Mouse (Mus musculus): ENCODE results near the gene Cuedc2. TPM values are rescaled to one million over a fixed set of nuclear protein-coding genes. Genes with fewer than 3 reads are reported as not detected.

The Cuedc2 gene
- total and polyA plus RNA-seq, 2 experiments from 2014 or later: 157 to 314 TPM

DNA sequence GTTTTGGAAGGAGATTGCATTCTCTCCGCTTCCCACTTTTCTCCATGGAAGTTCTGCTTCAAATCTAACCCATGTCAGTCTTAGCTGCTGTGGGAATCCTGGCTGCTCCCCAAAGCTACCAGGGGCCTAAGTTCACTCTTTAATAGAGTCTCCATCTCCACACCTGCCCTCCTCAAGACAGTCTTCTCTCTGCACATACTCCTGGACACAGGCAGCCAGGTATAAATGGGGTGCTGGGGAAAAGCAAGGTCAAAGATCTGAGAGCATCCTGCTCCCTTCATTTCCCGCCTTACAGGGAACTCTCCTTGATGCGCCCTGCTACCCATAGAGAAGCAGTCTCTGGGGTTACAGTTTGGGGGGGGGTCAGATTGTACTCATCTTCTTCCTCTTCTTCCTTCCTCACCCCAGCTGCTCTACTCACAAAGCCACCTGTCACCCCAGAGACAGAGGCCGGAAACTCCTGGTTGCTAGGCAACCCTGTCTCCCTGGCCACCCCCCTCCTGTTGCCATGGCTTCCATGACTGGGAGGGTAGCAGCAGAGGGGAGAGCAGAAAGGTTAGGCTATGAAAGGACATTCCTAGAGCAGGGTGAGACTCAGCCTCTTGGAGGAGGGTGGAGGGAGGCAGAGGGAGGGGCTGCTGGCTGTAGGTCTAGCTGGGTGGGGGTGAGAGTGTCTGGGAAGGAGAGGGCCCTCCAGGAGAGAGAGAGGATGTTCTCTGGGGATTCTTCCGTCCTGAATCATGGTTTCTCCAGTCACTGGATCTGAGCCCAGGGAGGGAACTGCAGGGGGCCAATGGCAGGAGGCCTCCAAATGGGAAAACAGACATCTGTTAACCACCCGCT, 17.2 kb downstream of the Cuedc2 start:
- no peaks in the 10 kb centered on the region for H3K9me3 ChIP-seq (ENCODE audit: low read length)
- peak; percentile 21; the same call in 1 of the 2 replicates for ATAC-seq (ENCODE audit: low FRiP score)
- DNase-seq (ENCODE audit: low spot score): peak; percentile 76
- H3K4me1 ChIP-seq (ENCODE audit: insufficient read depth, low read length): peaks cover 40% of the 10 kb centered on the region
- H3K36me3 ChIP-seq (ENCODE audit: insufficient read depth, low read length): 0 out of 2 replicates have a peak, but pooled peaks cover 3% of the 10 kb centered on the region
- peak overlapping the region; percentile 35 for H3K4me2 ChIP-seq (ENCODE audit: low read depth, low read length, poor library complexity, severe bottlenecking)
- H3K9ac ChIP-seq (replicated peaks; ENCODE audit: low read length, poor library complexity, severe bottlenecking): peak overlapping the region; percentile 39; the same call in 1 of the 2 replicates
- WGBS: 23% methylated on average over 6 of the region's 6 CpGs
- TF ChIP-seq CTCF (IDR thresholded peaks at IDR 0.05): no peak
- H3K27ac ChIP-seq (ENCODE audit: low read depth, low read length): peak overlapping the region; percentile 63
- H3K4me3 ChIP-seq (ENCODE audit: low read depth, low read length): no peak overlapping the region
- H3K27me3 ChIP-seq (ENCODE audit: insufficient read depth, low read length): no peaks in the 10 kb centered on the region

DNA sequence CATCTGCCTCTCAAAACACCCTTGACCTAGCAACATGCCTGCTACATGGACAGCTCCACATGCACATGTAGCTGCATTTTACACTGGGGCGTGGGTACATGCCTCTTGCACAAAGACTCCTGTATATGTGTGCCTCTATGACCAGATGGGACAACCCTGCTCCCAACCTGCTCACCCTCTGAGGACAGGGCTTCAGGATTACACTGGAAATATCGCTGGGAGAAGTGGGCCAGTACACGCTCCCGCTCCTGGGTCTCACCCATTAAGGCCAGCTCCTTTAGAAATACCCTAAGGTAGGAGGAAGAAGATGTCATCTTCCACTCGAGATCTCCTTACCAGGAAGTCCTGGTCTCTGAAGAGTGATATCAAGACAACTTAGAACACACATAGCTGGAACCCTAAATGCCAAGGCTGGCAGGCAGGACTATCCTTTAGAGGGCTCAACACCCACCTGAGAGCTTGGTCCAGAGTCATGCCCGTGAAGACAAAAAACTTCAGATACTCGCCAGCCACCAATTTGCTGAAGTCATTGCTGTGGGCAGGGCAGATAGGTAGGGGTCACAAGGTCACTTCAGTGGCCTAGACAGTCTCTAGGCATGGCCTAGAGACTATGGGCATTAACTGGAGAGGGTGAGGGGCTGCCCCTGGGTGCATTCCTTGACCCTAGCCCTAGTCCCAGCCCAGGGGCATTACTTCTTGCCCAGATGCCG, 18.3 kb downstream of the Cuedc2 start:
- Histone ChIP-seq H3K9me3 (ENCODE audit: low read length) (no peaks in the 10 kb centered on the region), H3K27me3 (ENCODE audit: insufficient read depth, low read length) (no peaks in the 10 kb centered on the region), H3K36me3 (ENCODE audit: insufficient read depth, low read length) (0 out of 2 replicates have a peak, but pooled peaks cover 3% of the 10 kb centered on the region), H3K4me2 (ENCODE audit: low read depth, low read length, poor library complexity, severe bottlenecking) (no peak overlapping the region), H3K4me3 (ENCODE audit: low read depth, low read length) (no peak overlapping the region), H3K4me1 (ENCODE audit: insufficient read depth, low read length) (peaks cover 43% of the 10 kb centered on the region), H3K27ac (ENCODE audit: low read depth, low read length) (0 out of 2 replicates have a peak overlapping the region, but pooled peaks have one; percentile 62), H3K9ac (replicated peaks; ENCODE audit: low read length, poor library complexity, severe bottlenecking) (no peak overlapping the region)
- ATAC-seq (ENCODE audit: low FRiP score): no peak
- DNase-seq (ENCODE audit: low spot score): no peak
- no peak for TF ChIP-seq CTCF (IDR thresholded peaks at IDR 0.05)
- WGBS: 84% methylated on average over 8 of the region's 8 CpGs

DNA sequence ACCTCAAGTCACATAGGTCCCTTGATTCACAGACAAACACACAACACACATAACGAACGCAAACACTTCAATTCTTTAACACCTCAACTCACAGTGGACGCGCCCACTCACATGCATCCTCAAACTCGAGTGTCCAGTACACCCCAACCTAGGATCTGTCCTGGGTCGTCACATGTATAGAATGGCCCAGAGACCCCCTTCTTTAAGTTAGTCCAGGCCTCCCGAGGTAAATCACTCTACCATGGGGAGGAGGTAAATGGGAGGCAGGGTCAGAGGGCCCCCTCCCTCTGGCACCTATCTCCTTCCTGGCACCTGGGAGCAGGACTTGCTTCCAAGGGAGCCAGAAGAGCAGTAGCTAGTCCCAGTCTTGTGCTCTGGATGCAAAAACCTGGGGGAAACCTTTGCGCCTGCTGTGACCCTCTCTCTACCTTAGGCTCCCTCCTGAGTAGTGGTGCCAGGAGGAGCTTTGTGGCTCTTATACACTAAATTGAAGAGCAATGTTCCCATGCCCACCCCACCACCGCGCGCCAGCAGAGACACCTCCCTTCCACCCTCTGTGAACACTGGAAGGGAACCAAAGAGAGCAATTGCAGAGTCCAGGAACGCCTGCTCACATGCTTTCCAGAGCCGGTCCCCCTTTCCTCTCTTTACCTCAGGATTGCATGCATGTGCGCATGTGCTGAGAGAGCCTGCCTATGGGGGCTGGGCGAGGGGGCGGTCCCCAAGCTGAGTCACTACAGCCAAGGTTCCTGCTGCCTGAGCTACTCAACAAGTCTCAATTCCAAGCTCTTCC, 19.7 kb downstream of the Cuedc2 start:
- DNase-seq (ENCODE audit: low spot score): peak; percentile 87
- no peak for TF ChIP-seq CTCF (IDR thresholded peaks at IDR 0.05)
- Histone ChIP-seq H3K9ac (replicated peaks; ENCODE audit: low read length, poor library complexity, severe bottlenecking) (0 out of 2 replicates have a peak overlapping the region, but pooled peaks have one; percentile 19), H3K36me3 (ENCODE audit: insufficient read depth, low read length) (peaks cover 16% of the 10 kb centered on the region), H3K4me1 (ENCODE audit: insufficient read depth, low read length) (peaks cover 33% of the 10 kb centered on the region), H3K27ac (ENCODE audit: low read depth, low read length) (peak overlapping the region; percentile 62), H3K9me3 (ENCODE audit: low read length) (no peaks in the 10 kb centered on the region), H3K27me3 (ENCODE audit: insufficient read depth, low read length) (peaks cover 4% of the 10 kb centered on the region; the same call in 1 of the 2 replicates), H3K4me2 (ENCODE audit: low read depth, low read length, poor library complexity, severe bottlenecking) (peak overlapping the region; percentile 83), H3K4me3 (ENCODE audit: low read depth, low read length) (peak overlapping the region; percentile 75)
- 12% methylated on average over 16 of the region's 16 CpGs for WGBS
- ATAC-seq (ENCODE audit: low FRiP score): peak; percentile 39; the same call in 1 of the 2 replicates

DNA sequence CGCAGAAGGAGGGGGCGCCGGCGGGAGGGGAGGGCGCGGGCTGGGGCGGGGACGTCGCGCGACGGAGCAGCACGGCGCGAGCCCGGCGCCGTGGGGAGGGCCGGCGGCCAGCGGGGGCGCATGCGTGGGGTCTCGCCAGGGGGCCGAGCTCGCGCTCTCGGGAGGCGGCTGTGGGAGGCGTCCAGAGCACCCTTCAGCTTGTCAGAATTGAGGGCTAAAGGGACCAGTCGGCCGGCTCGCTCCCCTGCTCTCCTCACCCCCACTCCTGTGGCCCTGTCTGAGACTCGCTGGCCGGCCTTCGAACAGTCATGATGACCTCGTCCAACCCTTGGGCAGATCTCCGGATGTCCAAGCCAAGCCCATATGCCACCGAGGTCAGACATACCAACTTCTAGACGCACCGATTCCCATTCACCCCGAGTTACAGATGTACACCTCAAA, 20.5 kb downstream of the Cuedc2 start:
- H3K27me3 ChIP-seq (ENCODE audit: insufficient read depth, low read length): peaks cover 4% of the 10 kb centered on the region; the same call in 1 of the 2 replicates
- no peaks in the 10 kb centered on the region for H3K9me3 ChIP-seq (ENCODE audit: low read length)
- H3K4me1 ChIP-seq (ENCODE audit: insufficient read depth, low read length): peaks cover 31% of the 10 kb centered on the region
- peak overlapping the region; percentile 77 for H3K9ac ChIP-seq (replicated peaks; ENCODE audit: low read length, poor library complexity, severe bottlenecking)
- no peak for TF ChIP-seq CTCF (IDR thresholded peaks at IDR 0.05)
- ATAC-seq (ENCODE audit: low FRiP score): peak; percentile 32
- H3K4me2 ChIP-seq (ENCODE audit: low read depth, low read length, poor library complexity, severe bottlenecking): peak overlapping the region; percentile 83
- peaks cover 23% of the 10 kb centered on the region for H3K36me3 ChIP-seq (ENCODE audit: insufficient read depth, low read length)
- peak overlapping the region; percentile 75 for H3K4me3 ChIP-seq (ENCODE audit: low read depth, low read length)
- DNase-seq (ENCODE audit: low spot score): peak; percentile 41
- 2% methylated on average over 22 of the region's 42 CpGs for WGBS
- peak overlapping the region; percentile 73 for H3K27ac ChIP-seq (ENCODE audit: low read depth, low read length)

GRCm38 (mm10) chr19:46317546-46317885, 21.0 kb downstream of the Cuedc2 start:
- Histone ChIP-seq H3K27me3 (ENCODE audit: insufficient read depth, low read length) (peaks cover 4% of the 10 kb centered on the region; the same call in 1 of the 2 replicates), H3K9ac (replicated peaks; ENCODE audit: low read length, poor library complexity, severe bottlenecking) (peak overlapping the region; percentile 77), H3K4me3 (ENCODE audit: low read depth, low read length) (peak overlapping the region; percentile 75), H3K36me3 (ENCODE audit: insufficient read depth, low read length) (peaks cover 26% of the 10 kb centered on the region), H3K4me1 (ENCODE audit: insufficient read depth, low read length) (peaks cover 27% of the 10 kb centered on the region), H3K4me2 (ENCODE audit: low read depth, low read length, poor library complexity, severe bottlenecking) (peak overlapping the region; percentile 83), H3K9me3 (ENCODE audit: low read length) (no peaks in the 10 kb centered on the region), H3K27ac (ENCODE audit: low read depth, low read length) (peak overlapping the region; percentile 73)
- no peak for TF ChIP-seq CTCF (IDR thresholded peaks at IDR 0.05)
- DNase-seq (ENCODE audit: low spot score) (no peak), ATAC-seq (ENCODE audit: low FRiP score) (peak; percentile 52)
- 1% methylated on average over 44 of the region's 48 CpGs for WGBS

Data from midbrain, postnatal 0 days (tissue).